Mouse (Mus musculus) myocyte (in vitro differentiated cells): ENCODE results near the gene Il1a. TPM values are rescaled to one million over a fixed set of nuclear protein-coding genes. Genes with fewer than 3 reads are reported as not detected.
A peak's percentile ranks its signal among the peaks of the same experiment; 100 is the strongest.

Source experiments
- H3K27me3 ChIP-seq: one replicate; pipeline ENCODE4 v1.6.1; 2011; ENCODE audit not compliant: control insufficient read depth, insufficient read depth, insufficient read length
- H3K36me3 ChIP-seq: one replicate; pipeline ENCODE4 v1.6.1; 2011; ENCODE audit not compliant: control insufficient read depth, insufficient read depth
- H3K4me2 ChIP-seq: one replicate; pipeline ENCODE4 v1.6.1; 2011; ENCODE audit warnings: low read depth, control low read depth
- H3K4me3 ChIP-seq: one replicate; pipeline ENCODE4 v1.5.1; 2011; ENCODE audit warnings: mild to moderate bottlenecking, control low read depth, moderate library complexity
- H3K79me2 ChIP-seq: one replicate; pipeline ENCODE4 v1.6.1; 2011; ENCODE audit not compliant: control insufficient read depth, insufficient read depth
- H3ac ChIP-seq: one replicate; pipeline ENCODE4 v1.6.1; 2011; ENCODE audit not compliant: control insufficient read depth, insufficient read length
- CEBPB ChIP-seq: IDR thresholded peaks from 2 replicates; pipeline ENCODE4 v1.6.1; 2011; ENCODE audit warnings: mild to moderate bottlenecking, moderate library complexity; ENCODE audit not compliant: poor library complexity, insufficient read depth, severe bottlenecking
- E2F4 ChIP-seq: IDR thresholded peaks from one replicate; pipeline ENCODE4 v1.6.1; 2011; ENCODE audit warnings: mild to moderate bottlenecking, control low read depth, moderate library complexity; ENCODE audit not compliant: insufficient read depth
- MAX ChIP-seq: IDR thresholded peaks from one replicate; pipeline ENCODE4 v1.6.1; 2011; ENCODE audit warnings: low read depth, mild to moderate bottlenecking, control low read depth
- MYOD1 ChIP-seq, 3 experiments: IDR thresholded peaks; one replicate each; pipeline ENCODE4 v1.6.1; 2011; ENCODE audit warnings: control low read depth in 2 of 3, low read depth in 2 of 3, mild to moderate bottlenecking in 2 of 3, moderate library complexity in 1 of 3; ENCODE audit not compliant: insufficient read length in 2 of 3, control insufficient read depth in 1 of 3
- MYOG ChIP-seq, 3 experiments: IDR thresholded peaks; one replicate each; pipeline ENCODE4 v1.6.1; 2011; ENCODE audit warnings: control low read depth in 2 of 3, low read depth in 2 of 3, mild to moderate bottlenecking in 2 of 3; ENCODE audit not compliant: insufficient read length in 2 of 3, control insufficient read depth in 1 of 3, insufficient read depth in 1 of 3
- POLR2A ChIP-seq: IDR thresholded peaks from one replicate; pipeline ENCODE4 v1.6.1; 2011; ENCODE audit warnings: low read depth, mild to moderate bottlenecking, control low read depth, moderate library complexity; ENCODE audit not compliant: insufficient read length
- POLR2AphosphoS2 ChIP-seq: IDR thresholded peaks from one replicate; pipeline ENCODE4 v1.6.1; 2011; ENCODE audit warnings: low read depth, control low read depth; ENCODE audit not compliant: insufficient read length
- REST ChIP-seq: IDR thresholded peaks from one replicate; pipeline ENCODE4 v1.6.1; 2011; ENCODE audit warnings: mild to moderate bottlenecking, control low read depth, moderate library complexity; ENCODE audit not compliant: insufficient read depth, insufficient read length
- SRF ChIP-seq: IDR thresholded peaks from one replicate; pipeline ENCODE4 v1.6.1; 2011; ENCODE audit warnings: low read depth; ENCODE audit not compliant: control insufficient read depth, insufficient read length
- TCF12 ChIP-seq: IDR thresholded peaks from one replicate; pipeline ENCODE4 v1.6.1; 2011; ENCODE audit warnings: mild to moderate bottlenecking, control low read depth; ENCODE audit not compliant: poor library complexity, insufficient read depth, severe bottlenecking
- TCF3 ChIP-seq: IDR thresholded peaks from one replicate; pipeline ENCODE4 v1.6.1; 2011; ENCODE audit warnings: low read depth, control low read depth; ENCODE audit not compliant: insufficient read length
- USF1 ChIP-seq: IDR thresholded peaks from one replicate; pipeline ENCODE4 v1.6.1; 2011; ENCODE audit warnings: low read depth, mild to moderate bottlenecking, control low read depth, moderate library complexity
- polyA plus RNA-seq: library from polyadenylated mRNA; unstranded; fragments of >200 nt; fragmentation: generic; extraction: Trizol; gene quantifications from one replicate; pipeline ENCODE4 v1.2.1, GENCODE M21; 2012; ENCODE audit warnings: missing spikeins

Il1a gene
- polyA plus RNA-seq, 1 experiment: not detected

GRCm38 (mm10) chr2:129269161-129269643 lies 40.6 kb downstream of the Il1a start:
- Histone ChIP-seq H3K36me3 (peaks cover 30% of the 10 kb centered on the region), H3K27me3 (no peaks in the 10 kb centered on the region), H3K79me2 (no peaks in the 10 kb centered on the region), H3K4me3 (no peak overlapping the region), H3ac (no peak overlapping the region), H3K4me2 (no peak overlapping the region)
- TF ChIP-seq E2F4 (no peak), MAX (no peak), CEBPB (no peak), REST (no peak), SRF (no peak), POLR2A (no peak), MYOG (IDR thresholded peaks at IDR 0.05; ENCODE audit: control insufficient read depth in 1 of 3, insufficient read depth in 1 of 3, insufficient read length in 2 of 3, low read depth in 2 of 3) (no peak), USF1 (no peak), TCF12 (no peak), POLR2AphosphoS2 (no peak), TCF3 (no peak), MYOD1 (IDR thresholded peaks at IDR 0.05; ENCODE audit: control insufficient read depth in 1 of 3, insufficient read length in 2 of 3, low read depth in 2 of 3) (no peak)

GRCm38 (mm10) chr2:129267738-129268137 lies 42.0 kb downstream of the Il1a start:
- Histone ChIP-seq H3K27me3 (no peaks in the 10 kb centered on the region), H3K79me2 (no peaks in the 10 kb centered on the region), H3ac (no peak overlapping the region), H3K4me3 (no peak overlapping the region), H3K4me2 (no peak overlapping the region), H3K36me3 (peaks cover 18% of the 10 kb centered on the region)
- TF ChIP-seq MYOD1 (IDR thresholded peaks at IDR 0.05; ENCODE audit: control insufficient read depth in 1 of 3, insufficient read length in 2 of 3, low read depth in 2 of 3): peak in 2 of 3 experiments; percentile 51 to 70
- TF ChIP-seq E2F4: no peak
- TF ChIP-seq MYOG (IDR thresholded peaks at IDR 0.05; ENCODE audit: control insufficient read depth in 1 of 3, insufficient read depth in 1 of 3, insufficient read length in 2 of 3, low read depth in 2 of 3): peak in 2 of 3 experiments; percentile 22 to 78

- Histone ChIP-seq H3K36me3 (peaks cover 8% of the 10 kb centered on the region), H3K4me3 (no peak overlapping the region), H3K27me3 (no peaks in the 10 kb centered on the region), H3K4me2 (no peak overlapping the region), H3K79me2 (no peaks in the 10 kb centered on the region), H3ac (no peak overlapping the region)
- TF ChIP-seq SRF (no peak), MYOG (IDR thresholded peaks at IDR 0.05; ENCODE audit: control insufficient read depth in 1 of 3, insufficient read depth in 1 of 3, insufficient read length in 2 of 3, low read depth in 2 of 3) (no peak), E2F4 (no peak), POLR2AphosphoS2 (no peak), MAX (no peak), TCF12 (no peak), CEBPB (no peak), REST (no peak), USF1 (no peak), POLR2A (no peak), MYOD1 (IDR thresholded peaks at IDR 0.05; ENCODE audit: control insufficient read depth in 1 of 3, insufficient read length in 2 of 3, low read depth in 2 of 3) (no peak), TCF3 (no peak)
Observed at GRCm38 (mm10) chr2:129265316-129265715, 44.5 kb downstream of the Il1a start.

GRCm38 (mm10) chr2:129263073-129263472 lies 46.7 kb downstream of the Il1a start:
- Histone ChIP-seq H3ac (no peak overlapping the region), H3K27me3 (no peaks in the 10 kb centered on the region), H3K4me2 (peak overlapping the region; percentile 67), H3K36me3 (no peaks in the 10 kb centered on the region), H3K79me2 (no peaks in the 10 kb centered on the region), H3K4me3 (no peak overlapping the region)
- TF ChIP-seq POLR2AphosphoS2 (no peak), TCF3 (no peak), REST (no peak), E2F4 (no peak), MAX (no peak), SRF (no peak), CEBPB (no peak), POLR2A (no peak), USF1 (no peak), MYOD1 (IDR thresholded peaks at IDR 0.05; ENCODE audit: control insufficient read depth in 1 of 3, insufficient read length in 2 of 3, low read depth in 2 of 3) (no peak), TCF12 (no peak), MYOG (IDR thresholded peaks at IDR 0.05; ENCODE audit: control insufficient read depth in 1 of 3, insufficient read depth in 1 of 3, insufficient read length in 2 of 3, low read depth in 2 of 3) (no peak)

GRCm38 (mm10) chr2:129261151-129261794 lies 48.5 kb downstream of the Il1a start:
- Histone ChIP-seq H3K36me3 (no peaks in the 10 kb centered on the region), H3K79me2 (no peaks in the 10 kb centered on the region), H3ac (no peak overlapping the region), H3K4me2 (no peak overlapping the region), H3K27me3 (no peaks in the 10 kb centered on the region), H3K4me3 (no peak overlapping the region)
- TF ChIP-seq POLR2AphosphoS2 (no peak), MYOD1 (IDR thresholded peaks at IDR 0.05; ENCODE audit: control insufficient read depth in 1 of 3, insufficient read length in 2 of 3, low read depth in 2 of 3) (no peak), MAX (no peak), REST (no peak), MYOG (IDR thresholded peaks at IDR 0.05; ENCODE audit: control insufficient read depth in 1 of 3, insufficient read depth in 1 of 3, insufficient read length in 2 of 3, low read depth in 2 of 3) (no peak), CEBPB (no peak), POLR2A (no peak), USF1 (no peak), E2F4 (no peak), TCF3 (no peak), TCF12 (no peak), SRF (no peak)
